ENCODE assay signal across 14 mouse cellular contexts in genomic region chr7:19821633-19822032, GRCm38 (mm10). TPM values are rescaled to one million over a fixed set of nuclear protein-coding genes. Genes with fewer than 3 reads are reported as not detected.
DNase-seq lines count a peak whose midpoint lies in the region; ATAC-seq and TF ChIP-seq lines count a peak whose summit lies in the region.
"Had no signal": no experiment of that assay in that cellular context is flagged by ENCODE, and none has a peak within 500 bp of the region (broad histone marks: within the 10 kb centered on the region; RNA-seq: fewer than 3 reads in every experiment).

No protein-coding gene starts in this region.

- no peak overlapping the region for H3ac ChIP-seq in myocyte (ENCODE audit: control insufficient read depth, insufficient read length)

- H3K36me3 ChIP-seq in liver, adult 2 months (ENCODE audit: control insufficient read depth, insufficient read depth, low read length), result peaks cover 3% of the 10 kb centered on the region; the same call in 1 of the 2 replicates
- H3K36me3 ChIP-seq in intestine, embryonic 15.5 days, result no peaks in the 10 kb centered on the region
- no peaks in the 10 kb centered on the region for H3K36me3 ChIP-seq in myocyte (ENCODE audit: control insufficient read depth, insufficient read depth)
- no peaks in the 10 kb centered on the region for H3K36me3 ChIP-seq in forebrain, embryonic 14.5 days (ENCODE audit: control insufficient read depth, insufficient read depth, low read length)

- no peak for ATAC-seq in intestine, embryonic 15.5 days
- ATAC-seq in forebrain, embryonic 14.5 days, result no peak

- no peaks in the 10 kb centered on the region for H3K27me3 ChIP-seq in liver, adult 2 months (ENCODE audit: control insufficient read depth, insufficient read depth, low read length)
- 0 out of 2 replicates have a peak, but pooled peaks cover 3% of the 10 kb centered on the region for H3K27me3 ChIP-seq in intestine, embryonic 15.5 days (replicated peaks)
- no peaks in the 10 kb centered on the region for H3K27me3 ChIP-seq in myocyte (ENCODE audit: control insufficient read depth, insufficient read depth, insufficient read length)
- H3K27me3 ChIP-seq in forebrain, embryonic 14.5 days (replicated peaks; ENCODE audit: control insufficient read depth, insufficient read depth, low read length), result peaks cover 45% of the 10 kb centered on the region

- H3K4me2 ChIP-seq in intestine, embryonic 15.5 days (replicated peaks), result peak overlapping the region; percentile 94
- peak overlapping the region; percentile 74 for H3K4me2 ChIP-seq in myocyte (ENCODE audit: low read depth)
- H3K4me2 ChIP-seq in forebrain, embryonic 14.5 days (ENCODE audit: low read length), result no peak overlapping the region

- H3K4me1 ChIP-seq in liver, adult 2 months (ENCODE audit: control insufficient read depth, insufficient read depth, low read length), result peaks cover 37% of the 10 kb centered on the region
- H3K4me1 ChIP-seq in brown adipose tissue, adult 24 weeks (ENCODE audit: control insufficient read depth, insufficient read depth, insufficient read length, low read length), result peaks cover 43% of the 10 kb centered on the region
- peaks cover 54% of the 10 kb centered on the region for H3K4me1 ChIP-seq in intestine, embryonic 15.5 days (replicated peaks)
- no peaks in the 10 kb centered on the region for H3K4me1 ChIP-seq in forebrain, embryonic 14.5 days (ENCODE audit: control insufficient read depth, insufficient read depth, low read length)

- no peak for DNase-seq in liver, adult 2 months (ENCODE audit: extremely low read depth, low read depth, low spot score)
- DNase-seq in liver, result no peak
- no peak for DNase-seq in forebrain, embryonic 14.5 days (ENCODE audit: low spot score)
- no peak for DNase-seq in layer of hippocampus, postnatal 36 days
- DNase-seq: cerebellum, postnatal 25 days; thymus, postnatal 36 days had no signal

- H3K9ac ChIP-seq in liver, adult 2 months (ENCODE audit: low read depth, low read length), result peak overlapping the region; percentile 99
- H3K9ac ChIP-seq in intestine, embryonic 15.5 days, result no peak overlapping the region
- no peak overlapping the region for H3K9ac ChIP-seq in forebrain, embryonic 14.5 days (ENCODE audit: low read length)

- peak overlapping the region; percentile 92 for H3K4me3 ChIP-seq in liver, adult 2 months (ENCODE audit: insufficient read depth, low read depth, low read length)
- peak overlapping the region; percentile 87 for H3K4me3 ChIP-seq in brown adipose tissue, adult 24 weeks (ENCODE audit: insufficient read depth, low read depth, low read length)
- H3K4me3 ChIP-seq in intestine, embryonic 15.5 days (replicated peaks), result peak overlapping the region; percentile 58
- H3K4me3 ChIP-seq in myocyte, result peak overlapping the region; percentile 26
- H3K4me3 ChIP-seq in forebrain, embryonic 14.5 days (ENCODE audit: low read depth, low read length), result no peak overlapping the region

- 35% methylated on average over 7 of the region's 7 CpGs for WGBS in liver, adult 2 months
- 68% methylated on average over 7 of the region's 7 CpGs for WGBS in intestine, embryonic 15.5 days
- 54% methylated on average over 7 of the region's 7 CpGs for WGBS in forebrain, embryonic 14.5 days

- no peak for TF ChIP-seq POLR2A in liver, adult 2 months (IDR thresholded peaks at IDR 0.05; ENCODE audit: extremely low read depth, insufficient read depth, low read length)
- TF ChIP-seq POLR2A in myocyte (IDR thresholded peaks at IDR 0.05; ENCODE audit: insufficient read length, low read depth), result no peak

- H3K9me3 ChIP-seq in intestine, embryonic 15.5 days, result no peaks in the 10 kb centered on the region
- no peaks in the 10 kb centered on the region for H3K9me3 ChIP-seq in forebrain, embryonic 14.5 days (replicated peaks; ENCODE audit: control insufficient read depth, low read length)

- H3K79me2 ChIP-seq in liver, adult 2 months (ENCODE audit: control insufficient read depth, insufficient read depth, low read length), result peaks cover 10% of the 10 kb centered on the region; the same call in 1 of the 2 replicates
- H3K79me2 ChIP-seq in myocyte (ENCODE audit: control insufficient read depth, insufficient read depth), result peaks cover 10% of the 10 kb centered on the region

- H3K27ac ChIP-seq in liver, adult 2 months (replicated peaks; ENCODE audit: insufficient read depth, low read depth, low read length), result peak overlapping the region; percentile 99
- H3K27ac ChIP-seq in brown adipose tissue, adult 24 weeks (replicated peaks; ENCODE audit: low read depth, low read length), result peak overlapping the region; percentile 79; the same call in 1 of the 2 replicates
- no peak overlapping the region for H3K27ac ChIP-seq in intestine, embryonic 15.5 days
- no peak overlapping the region for H3K27ac ChIP-seq in forebrain, embryonic 14.5 days (ENCODE audit: low read depth, low read length)

- no peak for TF ChIP-seq CTCF in liver, adult 2 months (IDR thresholded peaks at IDR 0.05; ENCODE audit: low read depth, low read length)

TF ChIP-seq in myocyte, 11 proteins besides CTCF, POLR2A, EP300 and RAD21:
- TF ChIP-seq MYOG (IDR thresholded peaks at IDR 0.05; ENCODE audit: control insufficient read depth in 1 of 3, insufficient read depth in 1 of 3, insufficient read length in 2 of 3, low read depth in 2 of 3) (no peak), MAX (IDR thresholded peaks at IDR 0.05; ENCODE audit: low read depth) (no peak), USF1 (IDR thresholded peaks at IDR 0.05; ENCODE audit: low read depth) (no peak), E2F4 (IDR thresholded peaks at IDR 0.05; ENCODE audit: insufficient read depth) (no peak), TCF3 (IDR thresholded peaks at IDR 0.05; ENCODE audit: insufficient read length, low read depth) (no peak), CEBPB (IDR thresholded peaks at IDR 0.05; ENCODE audit: insufficient read depth, poor library complexity, severe bottlenecking) (no peak), SRF (IDR thresholded peaks at IDR 0.05; ENCODE audit: control insufficient read depth, insufficient read length, low read depth) (no peak), POLR2AphosphoS2 (IDR thresholded peaks at IDR 0.05; ENCODE audit: insufficient read length, low read depth) (no peak), MYOD1 (IDR thresholded peaks at IDR 0.05; ENCODE audit: control insufficient read depth in 1 of 3, insufficient read length in 2 of 3, low read depth in 2 of 3) (no peak), REST (IDR thresholded peaks at IDR 0.05; ENCODE audit: insufficient read depth, insufficient read length) (no peak), TCF12 (IDR thresholded peaks at IDR 0.05; ENCODE audit: insufficient read depth, poor library complexity, severe bottlenecking) (no peak)

RNA-seq across cellular contexts. Expression of gene Bcl3, which starts 0.9 kb away (rescaled TPM):
- total RNA-seq in liver, adult 2 months (2014; rRNA removed), result 3.0 and 7.4 TPM in 2 replicates
- polyA plus RNA-seq in liver, adult 2 months (2012; rRNA removed), result 72.8 and 76.8 TPM in 2 replicates
- 14.7 and 24.3 TPM in 2 replicates for polyA plus RNA-seq in brown adipose tissue, adult 24 weeks (2012; ENCODE audit: insufficient read depth, insufficient read length, missing spikeins)
- 13.3 and 13.9 TPM in 2 replicates for polyA plus RNA-seq in intestine, embryonic 15.5 days (2015; fragmentation: Nextera tagmentation; extraction: Ambion mirVana)
- polyA plus RNA-seq in myocyte (2012; fragmentation: generic; extraction: Trizol), result 19.2 TPM
- polyA plus RNA-seq in forebrain, embryonic 14.5 days (2014; fragmentation: Nextera tagmentation; extraction: Ambion mirVana), result 0.75 TPM in 1 of 2 replicates, not detected in the other
- total RNA-seq in layer of hippocampus, postnatal 36 days (2021), result 1 to 10 TPM in 1 of 2 experiments, under 1 TPM in 1; 0.32 to 1.4 TPM
- total RNA-seq: megakaryocyte-erythroid progenitor cell, adult 5-6 weeks had no signal

RNA-seq across cellular contexts. Expression of gene Cblc, which starts 25.0 kb away (rescaled TPM):
- total RNA-seq in liver, adult 2 months (2014; rRNA removed), result 17.4 and 17.8 TPM in 2 replicates
- 23.0 and 23.5 TPM in 2 replicates for polyA plus RNA-seq in liver, adult 2 months (2012; rRNA removed)
- 1.6 TPM in 1 of 2 replicates, not detected in the other for polyA plus RNA-seq in brown adipose tissue, adult 24 weeks (2012; ENCODE audit: insufficient read depth, insufficient read length, missing spikeins)
- polyA plus RNA-seq in intestine, embryonic 15.5 days (2015; fragmentation: Nextera tagmentation; extraction: Ambion mirVana), result 24.5 and 26.4 TPM in 2 replicates
- polyA plus RNA-seq in myocyte (2012; fragmentation: generic; extraction: Trizol), result 0.90 TPM
- not detected in 2 replicates for polyA plus RNA-seq in forebrain, embryonic 14.5 days (2014; fragmentation: Nextera tagmentation; extraction: Ambion mirVana)
- not detected for total RNA-seq in layer of hippocampus, postnatal 36 days (2021)
- total RNA-seq: adrenal gland, postnatal 36 days; layer of hippocampus, postnatal 14 days; megakaryocyte-erythroid progenitor cell, adult 5-6 weeks had no signal

RNA-seq across cellular contexts. Expression of gene Gm19345, which starts 30.2 kb away (rescaled TPM):
- not detected in 2 replicates for total RNA-seq in liver, adult 2 months (2014; rRNA removed)
- 0.11 TPM in 1 of 2 replicates, not detected in the other for polyA plus RNA-seq in liver, adult 2 months (2012; rRNA removed)
- polyA plus RNA-seq in brown adipose tissue, adult 24 weeks (2012; ENCODE audit: insufficient read depth, insufficient read length, missing spikeins), result not detected in 2 replicates
- polyA plus RNA-seq in intestine, embryonic 15.5 days (2015; fragmentation: Nextera tagmentation; extraction: Ambion mirVana), result 0.14 and 0.16 TPM in 2 replicates
- polyA plus RNA-seq in myocyte (2012; fragmentation: generic; extraction: Trizol), result 0.05 TPM
- 5.6 and 7.1 TPM in 2 replicates for polyA plus RNA-seq in forebrain, embryonic 14.5 days (2014; fragmentation: Nextera tagmentation; extraction: Ambion mirVana)
- 1 to 10 TPM; 1.2 to 1.9 TPM for total RNA-seq in layer of hippocampus, postnatal 36 days (2021)
- total RNA-seq: gastrocnemius, postnatal 4 days; megakaryocyte-erythroid progenitor cell, adult 5-6 weeks had no signal
- polyA plus RNA-seq: forebrain, embryonic 11.5 days had no signal

RNA-seq across cellular contexts. Expression of gene Ceacam16, which starts 39.5 kb away (rescaled TPM):
- total RNA-seq in liver, adult 2 months (2014; rRNA removed), result 0.09 and 0.34 TPM in 2 replicates
- 0.09 and 0.11 TPM in 2 replicates for polyA plus RNA-seq in liver, adult 2 months (2012; rRNA removed)
- not detected in 2 replicates for polyA plus RNA-seq in brown adipose tissue, adult 24 weeks (2012; ENCODE audit: insufficient read depth, insufficient read length, missing spikeins)
- polyA plus RNA-seq in intestine, embryonic 15.5 days (2015; fragmentation: Nextera tagmentation; extraction: Ambion mirVana), result not detected in 2 replicates
- 0.02 TPM for polyA plus RNA-seq in myocyte (2012; fragmentation: generic; extraction: Trizol)
- not detected in 2 replicates for polyA plus RNA-seq in forebrain, embryonic 14.5 days (2014; fragmentation: Nextera tagmentation; extraction: Ambion mirVana)
- total RNA-seq in layer of hippocampus, postnatal 36 days (2021), result not detected
- total RNA-seq: adrenal gland, postnatal 36 days; gastrocnemius, postnatal 4 days; layer of hippocampus, postnatal 14 days; megakaryocyte-erythroid progenitor cell, adult 5-6 weeks had no signal

RNA-seq across cellular contexts. Expression of gene Bcam, which starts 50.8 kb away (rescaled TPM):
- 2.3 and 2.5 TPM in 2 replicates for total RNA-seq in liver, adult 2 months (2014; rRNA removed)
- 4.8 and 5.4 TPM in 2 replicates for polyA plus RNA-seq in liver, adult 2 months (2012; rRNA removed)
- 7.6 and 20.8 TPM in 2 replicates for polyA plus RNA-seq in brown adipose tissue, adult 24 weeks (2012; ENCODE audit: insufficient read depth, insufficient read length, missing spikeins)
- polyA plus RNA-seq in intestine, embryonic 15.5 days (2015; fragmentation: Nextera tagmentation; extraction: Ambion mirVana), result 76.9 and 79.4 TPM in 2 replicates
- polyA plus RNA-seq in myocyte (2012; fragmentation: generic; extraction: Trizol), result 29.3 TPM
- 5.8 and 7.6 TPM in 2 replicates for polyA plus RNA-seq in forebrain, embryonic 14.5 days (2014; fragmentation: Nextera tagmentation; extraction: Ambion mirVana)
- 1 to 10 TPM; 9.5 to 9.8 TPM for total RNA-seq in layer of hippocampus, postnatal 36 days (2021)
- total RNA-seq: megakaryocyte-erythroid progenitor cell, adult 5-6 weeks had no signal

Comparison
In these comparisons a context has a peak if more than half of its experiments do, and no peak if none do; other contexts are left out.
1. H3K27ac ChIP-seq: peak in liver, adult 2 months (single experiment) and brown adipose tissue, adult 24 weeks (single experiment); none in intestine, embryonic 15.5 days (single experiment) and forebrain, embryonic 14.5 days (single experiment).